Mouse (Mus musculus) hindbrain, embryonic 16.5 days (tissue): Measurements from ENCODE around the gene Itsn1. TPM values are rescaled to one million over a fixed set of nuclear protein-coding genes. Genes with fewer than 3 reads are reported as not detected.

Experiments
- ATAC-seq: fragments of 200-750 bp; cut with Nextera tagmentation; 2 replicates; pipeline ENCODE4 v1.8.0; 2017; ENCODE audit warnings: moderate TSS enrichment, moderate library complexity
- H3K27ac ChIP-seq: fragments of 300-500 bp; sonication (generic); 2 replicates; pipeline ENCODE4 v1.5.1; 2014; ENCODE audit warnings: low read depth, mild to moderate bottlenecking, control low read depth, low read length, moderate library complexity
- H3K27me3 ChIP-seq: fragments of 300-500 bp; sonication (generic); replicated peaks from 2 replicates; pipeline ENCODE4 v1.6.1; 2014; ENCODE audit warnings: low read length; ENCODE audit not compliant: control insufficient read depth, insufficient read depth
- H3K36me3 ChIP-seq: fragments of 300-500 bp; sonication (generic); 2 replicates; pipeline ENCODE4 v1.6.1; 2014; ENCODE audit warnings: mild to moderate bottlenecking, low read length, moderate library complexity, mixed read lengths; ENCODE audit not compliant: control insufficient read depth, insufficient read depth
- H3K4me1 ChIP-seq: fragments of 300-500 bp; sonication (generic); 2 replicates; pipeline ENCODE4 v1.6.1; 2014; ENCODE audit warnings: low read depth, low read length; ENCODE audit not compliant: control insufficient read depth, insufficient read depth
- H3K4me2 ChIP-seq: fragments of 300-500 bp; sonication (generic); 2 replicates; pipeline ENCODE4 v1.6.1; 2014; ENCODE audit warnings: mild to moderate bottlenecking, low read length, control low read depth, moderate library complexity
- H3K4me3 ChIP-seq: fragments of 300-500 bp; sonication (generic); 2 replicates; pipeline ENCODE4 v1.5.1; 2014; ENCODE audit warnings: mild to moderate bottlenecking, low read length, control low read depth, moderate library complexity
- H3K9ac ChIP-seq: fragments of 300-500 bp; sonication (generic); 2 replicates; pipeline ENCODE4 v1.6.1; 2014; ENCODE audit warnings: low read depth, mild to moderate bottlenecking, control low read depth, low read length, moderate library complexity
- H3K9me3 ChIP-seq: fragments of 300-500 bp; sonication (generic); 2 replicates; pipeline ENCODE4 v1.6.1; 2014; ENCODE audit warnings: mild to moderate bottlenecking, low read length, moderate library complexity; ENCODE audit not compliant: control insufficient read depth
- WGBS: fragments of 180-500 bp; shearing (Covaris S2); extraction: QIAGEN DNeasy Blood & Tissue Kit; methylation state at CpG from one replicate; pipeline ENCODE4 v1.1.7; 2014; 5-methylcytosine and 5-hydroxymethylcytosine counted together
- polyA plus RNA-seq: library from polyadenylated mRNA; unstranded; fragments of >200 nt; fragmentation: Nextera tagmentation; extraction: Ambion mirVana; gene quantifications from 2 replicates; pipeline ENCODE4 v1.2.1, GENCODE M21; 2015

Gene Itsn1
- polyA plus RNA-seq, 1 experiment from 2014 or later, result 49.6 TPM

DNA sequence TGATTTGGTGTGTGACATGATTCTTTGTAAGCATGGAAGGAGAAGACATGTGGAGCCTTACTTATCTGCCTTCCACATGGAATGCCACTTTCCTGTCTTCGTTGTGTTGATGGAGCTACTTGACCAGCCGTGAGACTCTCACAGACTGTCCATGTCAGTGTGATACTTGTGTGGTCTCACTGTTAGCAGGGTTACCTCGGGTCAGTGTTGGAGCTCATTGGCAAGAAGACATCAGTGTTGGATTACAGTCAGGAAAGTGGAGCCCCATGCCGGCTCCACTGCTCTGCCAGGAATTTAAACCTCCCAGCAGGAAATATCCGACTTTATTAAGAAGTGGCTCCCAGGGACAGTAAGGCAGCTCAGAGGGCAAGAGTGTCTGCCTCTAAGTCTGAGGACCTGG lies 75.8 kb downstream of the Itsn1 start:
- ATAC-seq, result no peak
- peaks cover 19% of the 10 kb centered on the region for H3K36me3 ChIP-seq

DNA sequence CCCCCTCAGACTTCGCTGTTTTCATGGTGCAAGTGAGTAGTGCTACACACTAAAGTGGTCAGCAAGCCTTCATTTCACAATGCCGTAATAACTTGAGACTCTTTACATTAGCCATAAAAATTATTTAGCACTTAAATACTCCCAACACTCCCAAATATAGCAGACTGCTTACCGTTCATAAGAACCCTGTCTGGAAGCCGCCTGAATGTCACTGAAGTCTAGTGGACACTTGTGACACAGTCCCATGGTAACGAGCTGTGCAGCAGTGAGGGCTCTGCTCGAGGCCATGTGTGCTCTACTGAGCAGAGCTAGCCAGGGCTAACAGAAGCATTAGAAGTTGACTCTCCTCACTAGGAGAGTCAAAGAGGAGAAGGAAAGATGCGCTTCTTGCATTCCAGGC lies 81.2 kb downstream of the Itsn1 start:
- H3K4me1 ChIP-seq, result no peaks in the 10 kb centered on the region
- no peak for ATAC-seq
- H3K9ac ChIP-seq, result no peak overlapping the region
- no peak overlapping the region for H3K4me2 ChIP-seq
- H3K9me3 ChIP-seq, result no peaks in the 10 kb centered on the region
- 91% methylated on average over 7 of the region's 7 CpGs for WGBS
- no peaks in the 10 kb centered on the region for H3K27me3 ChIP-seq
- peaks cover 5% of the 10 kb centered on the region; the same call in 1 of the 2 replicates for H3K36me3 ChIP-seq
- no peak overlapping the region for H3K27ac ChIP-seq
- no peak overlapping the region for H3K4me3 ChIP-seq

More for the DNA sequence above, 75.8 kb downstream of the Itsn1 start:
- no peak overlapping the region for H3K9ac ChIP-seq
- H3K4me2 ChIP-seq, result no peak overlapping the region
- no peak overlapping the region for H3K27ac ChIP-seq
- H3K4me1 ChIP-seq, result no peaks in the 10 kb centered on the region
- WGBS, result 68% methylated on average over 5 of the region's 5 CpGs
- no peak overlapping the region for H3K4me3 ChIP-seq
- no peaks in the 10 kb centered on the region for H3K9me3 ChIP-seq
- H3K27me3 ChIP-seq, result no peaks in the 10 kb centered on the region

DNA sequence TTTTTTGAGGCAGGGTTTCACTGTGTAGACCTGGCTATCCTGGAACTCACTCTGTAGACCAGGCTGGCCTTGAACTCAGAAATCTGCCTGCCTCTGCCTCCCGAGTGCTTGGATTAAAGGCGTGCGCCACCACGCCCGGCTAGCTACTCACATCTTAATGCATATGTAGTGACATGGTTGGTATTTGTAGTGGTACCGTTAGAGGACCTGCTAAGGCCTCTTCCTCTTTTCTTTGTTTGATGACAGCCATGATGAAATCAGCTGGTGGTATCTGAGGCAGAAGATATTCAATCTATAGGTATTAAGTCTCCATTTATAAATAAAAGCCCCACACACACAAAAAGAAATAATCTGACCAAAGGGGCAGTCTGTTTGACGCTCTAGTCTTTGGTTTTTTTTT lies 82.3 kb downstream of the Itsn1 start:
- Histone ChIP-seq H3K4me2 (no peak overlapping the region), H3K36me3 (peaks cover 15% of the 10 kb centered on the region), H3K9ac (no peak overlapping the region), H3K9me3 (no peaks in the 10 kb centered on the region), H3K27ac (no peak overlapping the region), H3K27me3 (no peaks in the 10 kb centered on the region), H3K4me3 (no peak overlapping the region), H3K4me1 (no peaks in the 10 kb centered on the region)
- WGBS, result 93% methylated on average over 7 of the region's 7 CpGs
- ATAC-seq, result no peak

DNA sequence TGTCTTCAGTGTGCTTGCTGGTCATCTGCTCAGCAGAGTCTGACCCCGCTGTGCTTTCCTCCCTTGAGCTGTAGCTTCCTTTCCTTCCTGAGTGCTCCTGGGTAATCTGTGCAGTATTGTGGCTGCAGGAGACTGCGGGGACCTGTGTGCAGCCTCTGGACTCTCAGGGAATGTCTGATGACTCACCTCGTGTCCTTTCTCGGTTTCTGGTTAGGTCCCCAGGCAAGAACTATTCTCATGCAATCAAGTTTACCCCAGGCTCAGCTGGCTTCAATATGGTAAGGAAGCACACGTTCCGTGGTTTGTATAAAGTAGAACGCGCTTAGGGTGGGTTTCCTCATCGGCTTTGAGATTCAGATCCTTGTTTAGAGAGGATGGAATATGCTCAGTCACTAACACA lies 82.8 kb downstream of the Itsn1 start:
- H3K4me2 ChIP-seq, result no peak overlapping the region
- H3K9me3 ChIP-seq, result no peaks in the 10 kb centered on the region
- H3K9ac ChIP-seq, result no peak overlapping the region
- no peaks in the 10 kb centered on the region for H3K27me3 ChIP-seq
- H3K27ac ChIP-seq, result no peak overlapping the region
- no peaks in the 10 kb centered on the region for H3K4me1 ChIP-seq
- ATAC-seq, result no peak
- WGBS, result 94% methylated on average over 9 of the region's 9 CpGs
- peaks cover 16% of the 10 kb centered on the region for H3K36me3 ChIP-seq
- no peak overlapping the region for H3K4me3 ChIP-seq

DNA sequence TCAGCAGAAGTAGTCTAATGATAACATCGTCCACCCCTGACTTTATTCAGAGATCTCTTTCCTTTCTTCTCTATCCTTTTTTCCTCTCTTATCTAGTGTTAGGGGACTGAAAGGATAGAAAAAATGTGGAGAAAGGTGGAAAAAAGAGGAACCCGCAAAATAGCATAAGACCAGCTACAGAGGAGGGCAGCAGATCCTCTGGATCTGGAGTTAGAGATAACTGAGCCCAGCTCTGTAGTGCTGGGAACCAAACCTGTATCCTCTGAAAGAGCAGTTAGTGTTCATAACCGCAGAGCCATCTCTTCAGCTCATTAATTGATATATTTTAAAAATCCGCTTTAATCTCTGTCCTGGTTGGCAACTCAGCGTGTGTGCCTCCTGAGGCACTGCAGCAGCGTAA lies 84.5 kb downstream of the Itsn1 start:
- no peak for ATAC-seq
- Histone ChIP-seq H3K9ac (no peak overlapping the region), H3K27me3 (no peaks in the 10 kb centered on the region), H3K4me2 (no peak overlapping the region), H3K4me3 (no peak overlapping the region), H3K36me3 (peaks cover 26% of the 10 kb centered on the region), H3K9me3 (no peaks in the 10 kb centered on the region), H3K27ac (no peak overlapping the region), H3K4me1 (no peaks in the 10 kb centered on the region)
- 90% methylated on average over 6 of the region's 6 CpGs for WGBS

DNA sequence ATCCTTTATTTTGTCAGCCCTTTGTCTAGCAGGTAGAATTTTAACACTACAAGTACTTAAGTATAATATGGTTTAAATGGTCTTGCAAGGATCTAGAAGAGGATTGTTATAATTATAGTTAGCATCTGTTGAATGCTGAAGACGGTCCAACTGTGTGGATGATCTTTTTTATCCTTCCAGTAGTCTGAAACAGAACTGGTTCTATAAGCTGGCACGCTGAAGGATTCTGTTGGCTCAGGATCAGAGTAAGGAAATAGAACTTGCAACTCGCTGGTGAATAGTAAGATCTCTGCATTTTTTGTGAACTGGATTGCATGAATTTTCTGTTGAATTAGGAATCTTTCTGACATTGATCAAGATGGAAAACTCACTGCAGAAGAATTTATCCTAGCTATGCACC lies 86.0 kb downstream of the Itsn1 start:
- H3K9ac ChIP-seq, result no peak overlapping the region
- no peak overlapping the region for H3K27ac ChIP-seq
- WGBS, result 83% methylated on average over 3 of the region's 3 CpGs

DNA sequence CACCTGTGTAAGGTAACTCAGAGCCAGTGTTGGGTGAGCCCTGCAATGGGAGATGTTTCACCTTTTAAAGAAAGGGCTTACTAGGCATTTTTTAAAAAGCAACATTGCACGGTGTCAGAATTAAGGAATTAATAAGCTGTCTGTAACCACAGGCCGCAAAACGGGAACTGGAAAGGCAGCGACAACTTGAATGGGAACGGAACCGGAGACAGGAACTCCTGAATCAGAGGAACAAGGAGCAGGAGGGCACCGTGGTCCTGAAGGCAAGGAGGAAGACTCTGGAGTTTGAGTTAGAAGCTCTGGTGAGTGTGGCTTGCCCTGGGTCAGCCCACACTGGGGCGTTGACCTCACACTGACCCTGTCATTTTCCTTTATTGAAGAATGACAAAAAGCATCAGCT lies 91.2 kb downstream of the Itsn1 start:
- Histone ChIP-seq H3K27ac (no peak overlapping the region), H3K4me1 (no peaks in the 10 kb centered on the region), H3K4me2 (no peak overlapping the region), H3K27me3 (no peaks in the 10 kb centered on the region), H3K9ac (no peak overlapping the region), H3K4me3 (no peak overlapping the region), H3K36me3 (peaks cover 45% of the 10 kb centered on the region), H3K9me3 (no peaks in the 10 kb centered on the region)
- ATAC-seq, result no peak
- whole genome bisulfite sequencing, result 90% methylated on average over 8 of the region's 8 CpGs

More for the DNA sequence above, 86.0 kb downstream of the Itsn1 start:
- no peak for ATAC-seq
- no peaks in the 10 kb centered on the region for H3K9me3 ChIP-seq
- no peaks in the 10 kb centered on the region for H3K4me1 ChIP-seq
- peaks cover 33% of the 10 kb centered on the region for H3K36me3 ChIP-seq
- H3K4me2 ChIP-seq, result no peak overlapping the region
- H3K27me3 ChIP-seq, result no peaks in the 10 kb centered on the region
- no peak overlapping the region for H3K4me3 ChIP-seq

DNA sequence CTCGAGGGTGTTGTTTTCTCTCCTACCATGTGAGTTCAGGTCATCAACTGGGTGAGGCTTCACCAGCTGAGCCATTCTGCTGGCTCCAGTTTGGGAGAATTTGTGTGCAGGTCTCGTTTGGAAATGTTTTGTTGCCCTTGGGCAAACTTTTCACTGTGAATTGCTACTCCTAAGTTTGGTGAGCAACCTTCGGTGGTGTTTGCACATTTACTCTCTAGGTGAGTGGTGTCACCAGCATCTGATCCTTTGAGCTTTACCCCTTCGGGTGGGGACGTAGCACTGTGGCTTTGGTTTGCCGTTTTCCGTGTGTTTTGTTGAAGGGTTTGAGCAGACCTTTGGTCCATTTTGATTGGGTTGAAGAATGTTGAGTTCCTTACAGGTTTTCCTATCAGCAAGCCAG lies 93.2 kb downstream of the Itsn1 start:
- Histone ChIP-seq H3K4me2 (no peak overlapping the region), H3K27me3 (no peaks in the 10 kb centered on the region), H3K4me1 (no peaks in the 10 kb centered on the region), H3K36me3 (peaks cover 32% of the 10 kb centered on the region), H3K9me3 (no peaks in the 10 kb centered on the region), H3K27ac (no peak overlapping the region), H3K9ac (no peak overlapping the region), H3K4me3 (no peak overlapping the region)
- 92% methylated on average over 7 of the region's 7 CpGs for WGBS
- no peak for ATAC-seq

DNA sequence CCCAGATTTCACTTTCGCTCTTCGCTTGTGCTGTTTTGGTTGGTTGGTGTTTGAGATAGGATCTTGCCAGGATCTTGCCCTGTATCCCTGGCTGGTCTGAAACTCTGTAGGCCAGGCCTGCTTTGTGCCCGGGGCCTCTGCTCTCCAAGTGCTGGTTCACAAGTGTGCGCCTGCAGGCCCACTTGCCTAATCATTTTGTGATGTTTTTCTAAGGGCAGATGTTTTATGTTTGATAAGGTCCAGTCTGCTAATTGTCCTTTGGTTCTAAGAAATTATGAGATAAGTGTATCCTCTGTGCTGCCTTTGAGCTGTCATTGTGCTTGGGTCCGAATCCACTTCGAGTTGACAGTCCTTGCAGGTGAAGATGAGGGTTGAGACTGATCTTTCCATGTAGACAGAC lies 93.7 kb downstream of the Itsn1 start:
- H3K4me1 ChIP-seq, result no peaks in the 10 kb centered on the region

DNA sequence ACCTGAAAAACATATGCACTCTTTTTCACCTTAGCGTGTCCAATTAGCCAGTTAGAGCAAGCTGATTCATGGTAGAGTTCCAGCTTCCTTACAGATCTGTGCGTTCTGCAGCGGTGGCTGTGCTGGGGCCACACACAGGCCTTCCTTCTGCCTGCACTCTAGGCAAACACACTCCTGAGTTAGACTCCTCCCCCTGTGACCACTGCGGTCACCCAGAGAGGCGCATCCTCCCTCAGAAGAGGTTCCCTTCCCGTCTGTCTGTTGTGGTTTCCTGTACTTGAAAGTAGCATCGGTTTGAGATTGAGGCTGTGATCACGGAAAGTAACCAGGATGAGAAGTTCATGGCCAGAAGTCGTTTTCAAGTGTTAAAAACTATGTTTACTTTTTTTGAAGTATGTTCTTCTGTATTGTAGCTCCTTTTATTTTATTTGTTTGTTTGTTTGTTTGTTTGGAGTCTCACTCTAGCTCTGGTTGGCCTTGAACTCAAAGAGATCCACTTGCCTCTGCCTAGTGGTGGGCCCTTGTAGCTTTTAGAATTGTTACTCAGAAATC lies 96.8 kb downstream of the Itsn1 start:
- H3K27ac ChIP-seq, result no peak overlapping the region
- no peak for ATAC-seq
- no peak overlapping the region for H3K4me2 ChIP-seq
- no peak overlapping the region for H3K9ac ChIP-seq
- H3K4me1 ChIP-seq, result peaks cover 4% of the 10 kb centered on the region; the same call in 1 of the 2 replicates
- no peak overlapping the region for H3K4me3 ChIP-seq
- peaks cover 14% of the 10 kb centered on the region for H3K36me3 ChIP-seq
- WGBS, result 69% methylated on average over 9 of the region's 9 CpGs
- H3K27me3 ChIP-seq, result no peaks in the 10 kb centered on the region
- H3K9me3 ChIP-seq, result no peaks in the 10 kb centered on the region

More for the DNA sequence above, 93.7 kb downstream of the Itsn1 start:
- Histone ChIP-seq H3K4me3 (no peak overlapping the region), H3K4me2 (no peak overlapping the region), H3K27me3 (no peaks in the 10 kb centered on the region), H3K9ac (no peak overlapping the region), H3K9me3 (no peaks in the 10 kb centered on the region), H3K36me3 (peaks cover 31% of the 10 kb centered on the region), H3K27ac (no peak overlapping the region)
- WGBS, result 98% methylated on average over 6 of the region's 6 CpGs
- ATAC-seq, result no peak
